Mouse (Mus musculus): Measurements from ENCODE around the gene Tex45. TPM values are rescaled to one million over a fixed set of nuclear protein-coding genes. Genes with fewer than 3 reads are reported as not detected.
A peak's percentile ranks its signal among the peaks of the same experiment; 100 is the strongest.

Tex45 gene
- polyA plus RNA-seq, 1 experiment from 2014 or later, result not detected

GRCm38 (mm10) chr8:3492901-3493844 lies 22.5 kb downstream of the Tex45 start, which contains the start of gene Zfp358:
Gene Zfp358 (plus strand): TSS chr8:3493138.
- H3K27me3 ChIP-seq (replicated peaks), result peaks cover 9% of the 10 kb centered on the region
- peak within 1 kb of the TSS; percentile 53; the same call in 1 of the 2 replicates for H3K27ac ChIP-seq
- H3K36me3 ChIP-seq, result peaks cover 22% of the 10 kb centered on the region
- peaks cover 31% of the 10 kb centered on the region for H3K4me1 ChIP-seq
- WGBS (ENCODE audit: insufficient replicate concordance), result under 1% methylated on average over 64 of the region's 64 CpGs
- ATAC-seq, result peak; percentile 81
- H3K4me2 ChIP-seq, result peak within 1 kb of the TSS; percentile 87
- H3K9ac ChIP-seq, result peak within 1 kb of the TSS; percentile 86
- peak within 1 kb of the TSS; percentile 70 for H3K4me3 ChIP-seq
- 0 out of 2 replicates have a peak, but pooled peaks cover 6% of the 10 kb centered on the region for H3K9me3 ChIP-seq (replicated peaks)

- no peak for ATAC-seq
- peaks cover 31% of the 10 kb centered on the region for H3K4me1 ChIP-seq
- 25% methylated on average over 6 of the region's 6 CpGs for WGBS (ENCODE audit: insufficient replicate concordance)
- peaks cover 22% of the 10 kb centered on the region for H3K36me3 ChIP-seq
- peak overlapping the region; percentile 87 for H3K4me2 ChIP-seq
- 0 out of 2 replicates have a peak, but pooled peaks cover 6% of the 10 kb centered on the region for H3K9me3 ChIP-seq (replicated peaks)
- H3K4me3 ChIP-seq, result peak overlapping the region; percentile 70
- peaks cover 9% of the 10 kb centered on the region for H3K27me3 ChIP-seq (replicated peaks)
- H3K9ac ChIP-seq, result peak overlapping the region; percentile 86
- no peak overlapping the region for H3K27ac ChIP-seq
Measured at GRCm38 (mm10) chr8:3493845-3494208, 23.2 kb downstream of the Tex45 start.

GRCm38 (mm10) chr8:3495578-3496427 lies 25.1 kb downstream of the Tex45 start:
- Histone ChIP-seq H3K4me1 (peaks cover 44% of the 10 kb centered on the region), H3K9me3 (replicated peaks) (0 out of 2 replicates have a peak, but pooled peaks cover 6% of the 10 kb centered on the region), H3K9ac (no peak overlapping the region), H3K4me2 (no peak overlapping the region), H3K36me3 (peaks cover 22% of the 10 kb centered on the region), H3K27ac (no peak overlapping the region), H3K4me3 (no peak overlapping the region), H3K27me3 (replicated peaks) (peaks cover 9% of the 10 kb centered on the region)
- ATAC-seq, result no peak
- 88% methylated on average over 44 of the region's 44 CpGs for WGBS (ENCODE audit: insufficient replicate concordance)

- Histone ChIP-seq H3K4me1 (peaks cover 50% of the 10 kb centered on the region), H3K9me3 (replicated peaks) (0 out of 2 replicates have a peak, but pooled peaks cover 6% of the 10 kb centered on the region), H3K4me3 (no peak overlapping the region), H3K4me2 (no peak overlapping the region), H3K27ac (no peak overlapping the region), H3K9ac (no peak overlapping the region), H3K36me3 (peaks cover 22% of the 10 kb centered on the region), H3K27me3 (replicated peaks) (peaks cover 9% of the 10 kb centered on the region)
- 85% methylated on average over 15 of the region's 15 CpGs for WGBS (ENCODE audit: insufficient replicate concordance)
- ATAC-seq, result no peak
Measured at GRCm38 (mm10) chr8:3496428-3496748, 25.7 kb downstream of the Tex45 start.

- H3K4me2 ChIP-seq, result no peak overlapping the region
- ATAC-seq, result no peak
- 0 out of 2 replicates have a peak, but pooled peaks cover 6% of the 10 kb centered on the region for H3K9me3 ChIP-seq (replicated peaks)
- 73% methylated on average over 3 of the region's 3 CpGs for WGBS (ENCODE audit: insufficient replicate concordance)
- peaks cover 50% of the 10 kb centered on the region for H3K4me1 ChIP-seq
- no peak overlapping the region for H3K4me3 ChIP-seq
- no peak overlapping the region for H3K9ac ChIP-seq
- no peaks in the 10 kb centered on the region for H3K27me3 ChIP-seq (replicated peaks)
- peaks cover 22% of the 10 kb centered on the region for H3K36me3 ChIP-seq
- no peak overlapping the region for H3K27ac ChIP-seq
Measured at GRCm38 (mm10) chr8:3498583-3498982, 27.9 kb downstream of the Tex45 start.

GRCm38 (mm10) chr8:3499751-3500150 lies 29.1 kb downstream of the Tex45 start:
- WGBS (ENCODE audit: insufficient replicate concordance), result 6% methylated on average over 8 of the region's 8 CpGs
- Histone ChIP-seq H3K4me2 (peak overlapping the region; percentile 96), H3K36me3 (peaks cover 22% of the 10 kb centered on the region), H3K4me1 (peaks cover 39% of the 10 kb centered on the region), H3K4me3 (peak overlapping the region; percentile 80), H3K9ac (peak overlapping the region; percentile 87), H3K9me3 (replicated peaks) (0 out of 2 replicates have a peak, but pooled peaks cover 6% of the 10 kb centered on the region), H3K27me3 (replicated peaks) (no peaks in the 10 kb centered on the region), H3K27ac (peak overlapping the region; percentile 90)
- ATAC-seq, result no peak; the same call in 1 of the 2 replicates

GRCm38 (mm10) chr8:3500235-3501090 lies 29.8 kb downstream of the Tex45 start, which contains the start of gene Mcoln1:
Gene Mcoln1 (plus strand): TSS chr8:3500457.
- H3K4me3 ChIP-seq, result peak within 1 kb of the TSS; percentile 80
- H3K27me3 ChIP-seq (replicated peaks), result no peaks in the 10 kb centered on the region
- peak; percentile 89 for ATAC-seq
- H3K9ac ChIP-seq, result peak within 1 kb of the TSS; percentile 87
- peaks cover 37% of the 10 kb centered on the region for H3K4me1 ChIP-seq
- H3K27ac ChIP-seq, result peak within 1 kb of the TSS; percentile 90
- H3K9me3 ChIP-seq (replicated peaks), result 0 out of 2 replicates have a peak, but pooled peaks cover 6% of the 10 kb centered on the region
- H3K36me3 ChIP-seq, result peaks cover 21% of the 10 kb centered on the region
- WGBS (ENCODE audit: insufficient replicate concordance), result under 1% methylated on average over 70 of the region's 70 CpGs
- peak within 1 kb of the TSS; percentile 96 for H3K4me2 ChIP-seq

GRCm38 (mm10) chr8:3502217-3502616 lies 31.6 kb downstream of the Tex45 start:
- H3K4me1 ChIP-seq, result peaks cover 33% of the 10 kb centered on the region
- no peaks in the 10 kb centered on the region for H3K9me3 ChIP-seq (replicated peaks)
- no peak for ATAC-seq
- H3K4me2 ChIP-seq, result no peak overlapping the region
- H3K36me3 ChIP-seq, result peaks cover 21% of the 10 kb centered on the region
- WGBS (ENCODE audit: insufficient replicate concordance), result 53% methylated on average over 4 of the region's 4 CpGs
- no peak overlapping the region for H3K4me3 ChIP-seq
- H3K27me3 ChIP-seq (replicated peaks), result no peaks in the 10 kb centered on the region
- peak overlapping the region; percentile 87; the same call in 1 of the 2 replicates for H3K9ac ChIP-seq
- H3K27ac ChIP-seq, result no peak overlapping the region

- WGBS (ENCODE audit: insufficient replicate concordance), result 71% methylated on average over 6 of the region's 6 CpGs
- Histone ChIP-seq H3K36me3 (peaks cover 70% of the 10 kb centered on the region), H3K9ac (no peak overlapping the region)
Measured at GRCm38 (mm10) chr8:3507979-3508754, 37.5 kb downstream of the Tex45 start.

GRCm38 (mm10) chr8:3514681-3515247 lies 44.1 kb downstream of the Tex45 start:
- Histone ChIP-seq H3K27ac (peak overlapping the region; percentile 59), H3K9me3 (replicated peaks) (no peaks in the 10 kb centered on the region), H3K4me1 (peaks cover 34% of the 10 kb centered on the region), H3K4me3 (peak overlapping the region; percentile 73), H3K36me3 (peaks cover 39% of the 10 kb centered on the region), H3K4me2 (peak overlapping the region; percentile 91), H3K27me3 (replicated peaks) (no peaks in the 10 kb centered on the region), H3K9ac (peak overlapping the region; percentile 71)
- 35% methylated on average over 13 of the region's 13 CpGs for WGBS (ENCODE audit: insufficient replicate concordance)
- ATAC-seq, result no peak

More at GRCm38 (mm10) chr8:3507979-3508754, 37.5 kb downstream of the Tex45 start:
- no peaks in the 10 kb centered on the region for H3K27me3 ChIP-seq (replicated peaks)
- peak; percentile 63 for ATAC-seq
- H3K9me3 ChIP-seq (replicated peaks), result no peaks in the 10 kb centered on the region
- 0 out of 2 replicates have a peak, but pooled peaks cover 4% of the 10 kb centered on the region for H3K4me1 ChIP-seq
- peak overlapping the region; percentile 30; the same call in 1 of the 2 replicates for H3K27ac ChIP-seq
- no peak overlapping the region for H3K4me3 ChIP-seq
- H3K4me2 ChIP-seq, result no peak overlapping the region

Measured in liver, embryonic 12.5 days (tissue).